Mouse (Mus musculus): ENCODE measurements around the gene Col6a6.
"Not testable (repeated sequence)": the region's sequence is repeated elsewhere in the genome, so short reads cannot be mapped to it uniquely, and the experiment has no call there.

Gene Col6a6

DNA sequence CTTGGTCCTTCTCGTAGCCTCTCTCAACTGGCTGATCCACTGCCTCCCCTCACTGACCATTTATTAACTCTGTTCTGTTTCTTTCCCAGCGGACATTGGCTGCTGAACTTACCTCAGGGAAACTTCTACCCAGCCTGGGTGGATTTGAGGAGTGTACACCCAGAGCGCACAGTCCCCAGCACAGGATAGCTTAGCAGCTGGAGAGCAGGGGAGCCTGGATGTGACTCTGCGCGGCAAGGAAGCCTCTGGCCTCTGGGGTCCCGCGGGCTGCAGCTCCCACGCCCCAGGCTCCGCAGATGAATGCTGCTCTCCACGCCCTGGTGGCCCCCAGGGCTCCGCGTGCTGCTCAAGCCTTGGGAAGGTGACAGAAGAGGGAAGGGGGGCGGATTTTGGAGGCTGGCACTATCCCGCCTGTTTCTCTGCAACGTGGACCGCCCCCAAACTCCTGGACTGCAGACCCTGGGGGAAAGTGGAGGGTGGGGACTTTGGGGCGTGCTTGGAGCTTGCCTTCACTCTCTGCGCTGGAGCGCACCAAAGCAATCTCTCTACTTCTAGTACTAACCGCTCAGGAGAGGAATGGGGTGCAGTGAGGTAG is at the start of gene Col6a6:
Col6a6 (minus strand) TSS at position 370 of the 595 bp plus-strand sequence.
- no peak for DNase-seq (ENCODE audit: low read depth)

DNA sequence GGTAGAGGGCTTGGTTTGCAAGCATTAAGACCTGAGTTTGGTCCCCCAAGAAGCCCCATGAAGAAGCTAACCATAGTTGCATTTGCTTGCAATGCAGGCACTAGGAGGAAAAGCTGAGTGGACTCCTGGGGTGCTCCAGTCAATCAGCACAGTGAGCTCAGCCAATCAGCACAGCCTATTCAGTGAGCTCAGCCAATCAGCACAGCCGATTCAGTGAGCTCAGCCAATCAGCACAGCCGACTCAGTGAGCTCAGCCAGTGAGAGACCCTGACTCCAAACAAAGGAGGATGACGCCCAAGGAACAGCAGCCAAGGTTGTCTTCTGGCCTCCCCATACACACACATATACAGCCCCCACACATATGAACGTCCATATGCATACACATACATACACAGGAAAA is 48.2 kb upstream of the Col6a6 start:
- no peak for DNase-seq (ENCODE audit: low read depth)

DNA sequence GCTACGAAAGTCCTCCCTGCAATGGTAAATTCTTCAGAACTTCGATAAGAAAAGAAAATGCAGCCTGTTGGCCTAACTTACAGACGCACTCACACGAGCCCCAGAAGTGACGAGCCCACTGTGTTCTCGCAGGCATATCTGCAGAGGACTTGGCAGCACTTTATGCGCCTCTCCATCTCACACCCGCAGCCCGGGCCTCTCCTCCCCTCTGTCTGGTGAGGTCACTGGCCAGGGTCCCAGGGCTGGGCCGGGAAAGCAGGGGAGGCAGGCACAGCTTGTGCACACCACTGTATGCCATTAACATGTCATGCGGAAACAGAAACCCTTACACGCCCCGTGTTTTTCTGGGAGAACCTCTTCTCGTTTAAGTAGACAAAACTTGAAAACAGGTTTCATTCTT is 43.7 kb upstream of the Col6a6 start:
- no peak for DNase-seq (ENCODE audit: low read depth)

DNA sequence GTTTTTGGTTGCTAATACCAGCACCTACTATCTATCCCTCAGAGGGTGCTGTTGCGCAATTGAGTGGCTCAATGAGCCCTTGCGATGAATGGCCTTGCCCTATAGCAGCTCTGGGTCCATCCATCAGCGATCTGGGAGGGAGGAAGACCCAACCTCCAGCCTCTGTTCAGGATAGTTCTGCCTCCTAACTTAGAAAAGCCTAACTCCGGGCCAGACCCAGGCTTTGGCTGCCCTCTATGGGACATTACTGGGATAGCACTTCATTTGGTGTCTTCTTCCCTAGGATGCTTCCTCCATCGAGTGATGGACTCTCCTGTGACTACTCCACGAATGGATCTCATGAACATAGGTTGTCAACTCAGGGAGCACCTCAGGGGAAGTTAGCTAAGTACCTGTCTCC is 29.8 kb upstream of the Col6a6 start:
- DNase-seq (ENCODE audit: low read depth): peak; percentile 34

DNA sequence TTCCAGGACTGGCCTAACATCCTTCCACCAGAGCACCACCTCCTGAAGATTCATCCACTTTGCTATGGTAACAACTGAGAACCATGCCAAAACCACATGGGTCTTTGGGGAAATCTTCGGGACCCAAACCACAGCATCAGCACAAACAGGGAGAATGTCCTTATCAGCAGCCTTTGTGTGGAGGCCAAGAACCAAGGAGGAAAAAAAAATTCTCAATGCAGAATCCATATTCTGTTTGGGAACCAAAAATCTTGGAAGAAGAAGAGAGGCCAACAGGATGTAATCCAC is 24.8 kb upstream of the Col6a6 start:
- no peak for DNase-seq (ENCODE audit: low read depth)

DNA sequence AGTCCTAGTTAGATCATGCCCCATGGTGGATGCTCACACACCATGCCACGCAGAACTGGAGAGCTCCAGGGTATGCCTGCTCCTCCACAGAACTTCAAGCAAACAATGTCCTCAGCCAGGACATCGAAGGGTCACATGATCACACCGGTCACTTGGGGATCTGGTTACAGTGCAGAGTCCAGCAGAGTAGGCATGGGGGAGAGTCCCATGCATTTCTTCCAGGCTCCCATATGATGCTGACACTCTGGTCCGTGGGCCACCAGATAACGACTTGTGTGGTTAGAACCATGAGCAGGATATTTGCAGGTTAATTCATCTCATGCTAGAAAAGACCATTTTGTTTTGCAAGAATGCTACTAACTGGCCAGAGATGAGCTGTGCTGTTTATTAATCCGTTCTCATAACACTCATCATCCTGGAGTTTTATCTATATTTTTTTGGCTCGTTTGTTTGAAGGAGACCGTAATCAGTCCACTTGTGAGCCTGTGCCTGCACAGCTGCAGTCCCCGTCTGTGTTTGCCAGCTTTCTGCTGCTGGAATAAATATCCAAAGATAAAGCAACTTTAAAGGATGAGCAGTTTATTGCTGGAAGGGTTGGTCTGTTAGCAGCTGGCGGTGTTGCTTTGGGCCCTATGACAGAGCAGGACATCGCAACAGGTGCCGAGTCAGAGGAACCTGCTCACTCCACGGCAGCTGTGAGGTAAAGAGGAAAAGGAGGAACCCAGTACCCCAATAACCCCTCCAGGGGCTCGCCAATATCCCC is 24.2 kb upstream of the Col6a6 start:
- no peak for DNase-seq (ENCODE audit: low read depth)

DNA sequence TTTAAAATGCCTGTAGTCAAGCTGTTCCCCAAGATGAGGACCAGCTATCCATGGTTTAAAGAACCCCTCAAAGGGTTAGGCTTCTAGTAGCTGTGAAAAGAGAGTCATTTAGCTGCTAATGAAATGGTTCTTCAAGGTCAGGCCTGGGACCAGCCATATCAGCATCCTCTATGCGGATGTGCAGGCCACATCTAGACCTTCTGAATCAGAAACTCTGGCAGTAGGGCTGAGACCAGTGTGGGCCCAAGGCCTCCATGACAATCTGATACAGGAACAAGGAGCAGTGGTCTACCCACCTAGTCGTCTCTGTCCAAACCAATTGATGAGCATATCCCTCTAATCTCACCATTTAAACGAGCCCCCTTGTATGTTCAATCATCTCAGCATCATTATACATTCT is 23.1 kb upstream of the Col6a6 start:
- DNase-seq (ENCODE audit: low read depth): no peak

DNA sequence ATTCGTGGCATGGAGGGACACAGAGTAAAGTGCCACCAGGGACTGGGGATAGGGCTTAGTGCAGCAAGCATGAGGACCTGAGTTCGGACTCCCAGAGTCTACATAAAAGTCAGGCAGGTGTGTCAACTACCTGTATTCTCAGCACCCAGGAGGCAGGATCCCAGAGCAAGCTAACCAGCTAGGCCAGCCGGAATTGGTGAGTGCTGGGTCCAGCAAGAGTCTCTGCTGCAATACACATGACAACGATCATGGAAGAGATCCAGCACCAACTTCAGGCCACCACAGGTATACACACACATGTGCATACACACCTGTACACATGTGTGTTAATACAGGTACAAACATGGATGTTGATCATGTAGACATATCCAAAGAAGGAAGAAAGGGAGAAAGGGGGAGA is 20.4 kb upstream of the Col6a6 start:
- DNase-seq (ENCODE audit: low read depth): no peak

DNA sequence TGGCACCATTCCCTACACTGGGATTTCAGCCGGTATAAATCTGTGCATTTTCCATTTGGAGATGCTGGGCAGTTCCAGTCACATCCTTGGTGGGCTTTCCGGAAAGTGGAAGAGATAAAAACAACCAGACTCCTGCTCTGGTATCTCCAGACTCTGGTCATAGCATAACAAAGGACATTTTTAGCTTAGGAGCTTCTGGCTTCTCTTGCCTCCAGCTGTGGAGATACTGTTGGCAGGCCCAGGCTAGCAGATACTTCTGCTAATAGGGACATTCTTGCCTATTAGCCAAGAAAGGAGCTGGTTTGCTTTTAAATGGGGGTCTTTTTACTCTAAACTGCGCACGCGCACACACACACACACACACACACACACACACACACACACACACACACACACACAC is 19.3 kb upstream of the Col6a6 start:
- DNase-seq (ENCODE audit: low read depth): no peak

DNA sequence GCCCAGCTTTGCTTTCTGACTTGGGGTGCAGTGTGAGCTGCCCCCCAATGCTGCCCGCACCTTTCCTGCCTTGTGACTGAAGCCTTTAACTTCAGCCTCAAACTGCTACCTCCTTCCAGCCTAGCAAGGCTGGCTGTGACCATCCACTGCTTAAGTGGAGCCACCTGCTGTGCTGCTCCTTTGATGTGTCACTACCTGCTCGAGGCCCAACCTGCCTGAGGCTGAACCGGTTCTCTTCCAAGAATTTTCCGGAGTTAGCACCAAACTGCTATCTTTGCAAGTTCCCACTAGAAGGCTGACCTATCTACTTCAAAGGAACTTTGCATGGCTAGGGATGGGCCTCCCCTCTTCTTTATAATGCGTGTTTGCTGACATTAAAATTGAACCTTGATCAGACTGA is 13.4 kb upstream of the Col6a6 start:
- DNase-seq (ENCODE audit: low read depth): not testable (repeated sequence)

DNA sequence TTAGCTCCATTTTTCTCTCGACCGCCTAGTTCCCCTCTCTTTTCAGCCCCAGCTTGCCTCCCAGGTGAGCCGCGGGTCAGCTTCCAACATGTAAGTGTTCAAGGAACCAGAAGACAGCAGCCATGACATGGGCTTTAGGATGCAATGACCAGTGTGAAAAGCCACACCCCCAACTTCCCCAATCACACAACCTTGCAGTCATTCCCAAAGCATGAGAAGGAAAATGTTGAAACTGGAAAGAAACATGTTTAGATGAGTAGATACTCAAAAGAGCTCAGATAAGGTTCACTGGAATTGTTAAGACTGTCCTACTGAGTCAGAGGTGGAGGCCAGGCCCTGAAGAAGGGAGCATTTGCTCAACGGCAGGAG is 11.2 kb upstream of the Col6a6 start:
- no peak for DNase-seq (ENCODE audit: low read depth)

DNA sequence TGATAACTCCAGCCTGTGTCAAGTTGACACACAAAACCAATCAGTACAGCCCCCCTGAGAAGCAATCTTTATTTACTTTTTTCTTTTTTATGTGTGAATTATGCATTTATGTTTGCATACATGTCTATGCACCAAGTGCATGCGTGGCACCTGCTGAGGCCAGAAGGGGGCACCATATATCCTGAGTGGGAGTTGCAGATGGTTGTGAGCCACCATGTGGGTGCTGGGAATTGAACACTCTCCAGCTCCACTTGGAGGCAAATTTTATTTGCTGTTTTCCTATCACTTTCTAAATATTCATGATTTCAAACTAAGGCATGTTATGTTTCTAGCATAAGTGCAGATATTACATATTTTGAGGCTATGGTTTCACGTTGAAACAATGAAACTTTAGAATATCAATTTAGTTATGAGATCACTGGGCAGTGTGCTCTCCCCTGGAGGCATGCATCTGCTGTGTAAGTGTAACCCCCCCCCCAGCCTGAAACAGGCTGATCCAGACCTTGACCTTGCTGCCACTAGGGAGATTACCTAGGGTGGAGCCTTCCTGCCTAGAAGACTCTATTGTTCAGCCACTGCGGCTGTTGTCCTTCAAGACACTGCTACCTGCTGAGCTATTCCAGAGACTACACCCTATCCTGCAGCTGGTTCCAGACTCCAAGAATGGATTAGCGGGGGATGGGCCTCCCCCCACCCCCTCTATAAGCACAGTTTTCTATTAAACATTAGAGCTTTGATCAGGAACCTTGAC is 10.6 kb upstream of the Col6a6 start:
- DNase-seq (ENCODE audit: low read depth): no peak

DNA sequence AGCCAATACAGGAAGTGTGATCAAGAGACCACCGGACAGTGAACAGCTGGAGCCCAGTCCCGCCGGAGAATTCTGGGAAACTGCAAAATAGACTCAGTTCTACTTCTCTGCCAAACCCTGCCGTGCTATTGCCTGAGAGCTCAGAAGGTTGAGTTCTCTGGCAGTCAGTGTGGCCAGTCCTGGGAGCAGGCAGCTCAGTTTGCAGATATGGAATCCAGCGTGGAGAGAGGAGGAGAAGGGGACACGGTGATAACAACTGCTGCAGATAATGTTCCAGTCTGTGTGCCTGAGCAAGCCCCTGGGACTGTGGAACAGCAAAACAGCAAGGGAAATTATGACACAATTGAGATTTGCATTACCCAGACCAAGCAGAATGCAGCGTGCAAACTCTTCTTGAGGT is 7.6 kb upstream of the Col6a6 start:
- no peak for DNase-seq (ENCODE audit: low read depth)

DNA sequence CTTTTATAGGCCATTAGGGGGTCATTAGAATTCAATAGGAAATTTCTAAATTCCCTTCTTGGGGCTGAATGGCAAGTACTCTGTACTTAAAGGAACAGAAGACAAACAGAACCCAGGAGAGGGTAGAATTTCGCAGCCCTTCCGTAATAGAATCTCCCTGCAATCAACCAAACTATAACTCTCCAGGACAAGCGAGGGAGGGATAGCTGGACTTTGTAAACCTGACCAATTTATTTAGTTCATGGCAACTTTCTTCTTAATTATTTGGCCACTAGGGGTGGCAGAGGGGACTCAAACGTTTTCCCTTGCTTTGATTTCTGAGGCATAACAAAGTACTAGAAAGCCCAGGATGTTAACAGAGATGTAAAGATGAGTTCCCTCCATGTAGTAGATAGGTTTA is 6.8 kb upstream of the Col6a6 start:
- DNase-seq (ENCODE audit: low read depth): no peak

DNA sequence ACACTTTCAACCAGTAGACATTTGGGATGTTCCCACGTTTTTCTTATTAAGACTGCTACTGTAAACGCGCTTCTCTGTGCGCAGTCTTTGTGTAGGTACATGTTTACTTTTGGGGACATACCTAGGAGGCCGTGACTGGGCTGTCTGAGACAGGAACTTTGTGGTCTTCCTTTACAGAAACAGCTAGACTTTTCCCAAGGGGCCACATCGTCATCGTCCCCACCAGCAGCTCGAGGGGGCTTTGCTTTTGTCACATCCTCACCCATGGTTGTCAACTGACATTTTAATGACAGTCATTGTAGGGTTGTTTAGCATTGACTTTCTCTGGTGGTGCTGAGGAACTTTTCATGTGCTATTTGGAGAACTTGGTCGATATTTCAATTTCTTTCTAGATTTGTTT is 3.3 kb upstream of the Col6a6 start:
- no peak for DNase-seq (ENCODE audit: low read depth)

DNA sequence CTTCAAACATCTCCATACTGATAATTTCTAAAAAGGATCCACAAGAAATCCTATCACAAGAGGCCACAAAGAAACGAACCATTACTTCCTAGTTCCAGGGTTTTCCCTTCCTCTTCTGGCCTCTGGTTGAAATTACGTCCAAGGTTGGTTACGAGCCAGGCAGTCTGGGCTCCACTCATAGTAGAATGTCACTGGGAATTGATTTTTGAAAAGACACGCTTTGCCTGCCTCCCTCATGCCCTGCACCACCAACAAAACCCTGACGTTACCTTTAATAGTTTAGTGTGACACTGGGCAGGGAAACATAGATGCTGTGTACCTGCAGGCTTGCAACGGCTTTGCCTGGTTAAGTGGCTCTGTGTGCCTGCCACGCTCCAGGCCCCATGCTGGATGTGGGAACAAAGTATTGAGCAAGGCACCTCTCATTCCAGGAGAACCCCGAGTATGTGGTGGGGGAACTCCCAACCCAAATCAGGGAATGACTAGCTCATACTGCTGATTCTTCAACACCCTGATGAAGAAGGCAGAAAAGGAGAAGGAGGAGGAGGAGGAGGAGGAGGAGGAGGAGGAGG is 798 bp downstream of the Col6a6 start:
- no peak for DNase-seq (ENCODE audit: low read depth)

DNA sequence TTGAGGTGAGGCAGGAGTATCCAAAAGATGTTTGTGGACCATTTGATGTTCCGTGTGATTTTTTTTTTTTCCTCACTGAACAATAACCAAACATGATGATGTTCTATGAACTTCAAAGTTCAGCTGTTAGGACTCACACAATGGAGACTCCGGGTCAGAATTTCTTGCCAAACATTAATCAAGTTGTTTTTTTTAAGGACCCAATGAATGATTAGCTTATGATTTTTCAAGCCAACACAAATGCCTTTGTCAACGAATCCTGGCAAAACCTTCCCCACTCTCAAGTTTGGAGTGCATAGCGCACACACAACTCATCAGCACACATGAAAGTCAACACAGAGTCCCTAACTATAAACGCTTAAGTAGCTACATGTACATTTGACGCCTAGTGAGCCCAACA is 7.2 kb downstream of the Col6a6 start:
- no peak for DNase-seq (ENCODE audit: low read depth)

DNA sequence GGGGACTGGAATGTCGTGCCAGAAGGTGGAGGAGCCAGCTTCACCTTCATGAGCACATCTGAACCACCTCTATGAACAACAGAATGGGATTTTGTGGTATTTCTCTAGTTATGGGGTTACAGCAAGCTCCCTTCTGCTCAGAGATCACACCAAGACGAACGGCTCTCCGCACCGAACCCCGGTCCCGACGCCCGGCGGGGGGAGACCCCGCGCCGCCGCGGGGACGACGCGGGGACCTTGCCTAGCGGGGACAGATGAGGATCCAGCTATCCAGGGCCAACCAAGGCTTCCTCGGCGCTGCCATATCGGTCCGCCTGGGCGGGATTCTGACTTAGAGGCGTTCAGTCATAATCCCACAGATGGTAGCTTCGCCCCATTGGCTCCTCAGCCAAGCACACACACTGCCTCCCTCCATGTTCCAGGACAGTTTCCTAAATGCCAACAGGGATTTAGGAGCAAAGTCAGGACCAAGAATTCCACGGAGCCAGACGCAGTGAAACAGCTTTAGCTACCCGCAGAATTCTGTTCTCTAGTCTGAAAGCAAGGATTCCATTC is 8.7 kb downstream of the Col6a6 start:
- DNase-seq (ENCODE audit: low read depth): no peak

DNA sequence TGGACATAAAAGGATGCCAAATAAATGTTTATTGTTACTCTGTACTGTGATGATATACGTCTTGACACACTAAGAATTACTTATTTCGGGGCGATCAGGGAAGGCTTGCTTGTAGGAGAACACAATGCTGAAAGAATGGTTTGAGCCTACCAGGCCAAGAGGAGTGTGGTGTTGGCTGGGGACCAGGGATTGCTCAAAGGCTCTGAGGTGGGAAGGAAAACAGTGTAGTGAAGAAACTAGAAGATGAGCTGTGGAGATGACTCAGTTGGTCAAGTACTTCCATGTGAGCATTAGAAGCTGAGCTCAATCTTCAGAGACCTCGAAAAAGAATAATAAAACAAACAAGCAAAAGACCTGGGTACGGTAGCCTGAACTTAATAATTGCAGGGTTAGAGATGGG is 13.5 kb downstream of the Col6a6 start:
- no peak for DNase-seq (ENCODE audit: low read depth)

DNA sequence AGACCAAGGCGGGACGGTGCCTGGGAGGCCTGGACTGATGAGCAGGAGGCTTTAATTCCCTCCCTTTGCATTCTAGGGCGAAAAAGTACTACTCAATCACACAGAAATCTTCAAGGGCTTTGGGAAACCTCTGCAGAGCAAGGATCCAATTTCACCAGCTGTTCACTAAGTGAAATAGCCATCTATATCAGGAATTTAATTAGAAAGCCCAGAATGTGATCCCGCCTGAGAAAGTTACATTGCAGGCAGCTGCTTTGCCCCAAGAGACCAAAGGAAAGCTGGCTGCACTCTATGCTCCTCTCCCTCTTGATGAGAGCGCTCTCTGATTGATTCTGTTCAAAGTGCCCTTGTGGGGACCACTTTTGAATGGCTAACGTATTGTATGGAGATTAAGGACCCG is 16.5 kb downstream of the Col6a6 start:
- DNase-seq (ENCODE audit: low read depth): no peak

DNA sequence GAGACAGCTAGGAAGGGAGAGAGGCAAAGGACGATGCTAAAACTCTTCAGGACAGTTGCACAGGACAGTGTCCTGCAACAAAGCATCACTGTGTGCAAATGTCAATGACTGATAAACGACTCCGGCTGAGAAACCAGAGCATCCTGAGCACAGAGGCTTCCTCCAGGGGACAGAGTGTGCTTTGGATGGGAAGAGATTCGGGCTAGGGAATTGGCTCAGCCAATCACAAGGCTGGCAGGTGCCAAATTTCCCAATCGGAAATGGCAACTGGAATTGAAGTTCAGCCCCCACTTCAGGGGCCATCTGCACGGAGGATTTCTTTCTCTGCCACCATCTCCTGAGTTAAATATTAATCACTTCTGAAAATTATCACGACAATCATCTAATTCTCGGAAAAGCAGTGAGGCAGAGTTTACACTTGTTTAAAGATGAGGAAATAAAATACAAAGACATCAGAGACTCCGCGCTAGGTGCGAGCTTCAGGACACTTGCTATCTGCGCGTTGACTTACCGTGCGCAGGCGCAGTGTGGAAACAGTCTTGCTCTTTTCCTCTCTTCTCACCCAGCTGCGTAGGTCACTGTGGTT is 18.9 kb downstream of the Col6a6 start:
- no peak for DNase-seq (ENCODE audit: low read depth)

DNA sequence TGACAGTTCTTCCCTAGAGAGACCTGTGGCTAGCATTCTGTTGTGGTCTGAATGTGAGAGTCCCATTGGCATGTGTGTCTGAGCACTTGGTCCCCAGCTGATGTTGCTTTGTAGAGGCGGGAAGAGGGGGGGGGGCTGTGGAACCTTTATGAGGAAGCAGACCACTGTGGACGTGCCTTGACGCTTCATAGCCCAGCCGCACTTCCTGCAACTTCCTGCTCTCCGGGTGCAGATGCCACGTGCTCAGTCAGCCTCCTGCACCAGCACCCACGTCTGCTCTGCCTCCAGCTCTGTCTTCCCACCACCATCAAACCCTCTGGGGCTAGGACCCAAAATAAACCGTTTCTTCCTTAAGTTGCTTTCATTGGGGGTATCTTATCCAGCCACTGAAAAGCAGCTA is 24.5 kb downstream of the Col6a6 start:
- DNase-seq (ENCODE audit: low read depth): no peak

DNA sequence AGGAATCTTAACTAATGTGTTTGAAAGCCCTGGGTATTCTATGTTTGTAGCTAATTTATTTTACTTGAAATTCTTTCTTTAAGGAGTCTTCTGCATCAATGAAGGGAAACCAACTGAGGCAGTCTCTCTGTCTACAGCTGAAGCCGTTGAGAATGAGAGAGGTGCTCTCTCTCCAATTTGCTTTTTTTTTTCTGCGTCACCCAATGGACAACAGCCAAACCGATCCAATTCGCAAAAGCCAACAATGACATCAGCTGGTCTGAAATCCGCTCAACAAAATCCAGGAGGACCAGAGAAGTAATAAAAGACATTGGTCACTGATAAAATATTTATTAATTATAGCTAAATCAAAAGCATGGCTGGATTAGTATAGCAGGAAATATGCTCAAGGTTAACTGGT is 26.5 kb downstream of the Col6a6 start:
- no peak for DNase-seq (ENCODE audit: low read depth)

Data from naive thymus-derived CD4-positive, alpha-beta T cell, adult 2 months (primary cell).